Mouse (Mus musculus): Measurements from ENCODE around the gene Tcaim. TPM values are rescaled to one million over a fixed set of nuclear protein-coding genes. Genes with fewer than 3 reads are reported as not detected.
A peak's percentile ranks its signal among the peaks of the same experiment; 100 is the strongest.

Tcaim gene
- 1.5 and 2.6 TPM in 2 replicates for polyA plus RNA-seq (2011; ENCODE audit: insufficient read depth, insufficient read length, low replicate concordance, missing spikeins)

- TF ChIP-seq POLR2A (IDR thresholded peaks at IDR 0.05; ENCODE audit: borderline replicate concordance, control insufficient read depth, low read depth, low read length) (peak; percentile 44; the same call in 1 of the 2 replicates), CTCF (IDR thresholded peaks at IDR 0.05; ENCODE audit: control insufficient read depth, insufficient read depth, low read length) (no peak)
- H3K4me3 ChIP-seq (replicated peaks; ENCODE audit: control insufficient read depth, low read depth, low read length), result peak within 1 kb of the TSS; percentile 92
- WGBS, result 7% methylated on average over 42 of the region's 42 CpGs
These were observed at the start of gene Tcaim for GRCm38 (mm10) chr9:122805053-122805844. TSS of gene Tcaim (plus strand) at chr9:122805539.

GRCm38 (mm10) chr9:122757614-122758013 lies 47.7 kb upstream of the Tcaim start:
- H3K4me1 ChIP-seq (ENCODE audit: control insufficient read depth, insufficient read depth, low read length), result no peaks in the 10 kb centered on the region
- H3K27ac ChIP-seq (ENCODE audit: control insufficient read depth, insufficient read depth, low read depth, low read length, poor library complexity), result no peak overlapping the region
- no peak overlapping the region for H3K4me3 ChIP-seq (replicated peaks; ENCODE audit: control insufficient read depth, low read depth, low read length)
- WGBS, result 53% methylated on average over 2 of the region's 2 CpGs
- TF ChIP-seq CTCF (IDR thresholded peaks at IDR 0.05; ENCODE audit: control insufficient read depth, insufficient read depth, low read length) (no peak), POLR2A (IDR thresholded peaks at IDR 0.05; ENCODE audit: borderline replicate concordance, control insufficient read depth, low read depth, low read length) (no peak)

More at GRCm38 (mm10) chr9:122805053-122805844, at the start of gene Tcaim:
- Histone ChIP-seq H3K4me1 (ENCODE audit: control insufficient read depth, insufficient read depth, low read length) (no peaks in the 10 kb centered on the region), H3K27ac (ENCODE audit: control insufficient read depth, insufficient read depth, low read depth, low read length, poor library complexity) (peak within 1 kb of the TSS; percentile 91)

GRCm38 (mm10) chr9:122760111-122760510 lies 45.2 kb upstream of the Tcaim start:
- Histone ChIP-seq H3K27ac (ENCODE audit: control insufficient read depth, insufficient read depth, low read depth, low read length, poor library complexity) (no peak overlapping the region), H3K4me3 (replicated peaks; ENCODE audit: control insufficient read depth, low read depth, low read length) (no peak overlapping the region), H3K4me1 (ENCODE audit: control insufficient read depth, insufficient read depth, low read length) (no peaks in the 10 kb centered on the region)
- TF ChIP-seq CTCF (IDR thresholded peaks at IDR 0.05; ENCODE audit: control insufficient read depth, insufficient read depth, low read length) (no peak), POLR2A (IDR thresholded peaks at IDR 0.05; ENCODE audit: borderline replicate concordance, control insufficient read depth, low read depth, low read length) (no peak)

- Histone ChIP-seq H3K4me1 (ENCODE audit: control insufficient read depth, insufficient read depth, low read length) (no peaks in the 10 kb centered on the region), H3K4me3 (replicated peaks; ENCODE audit: control insufficient read depth, low read depth, low read length) (no peak overlapping the region), H3K27ac (ENCODE audit: control insufficient read depth, insufficient read depth, low read depth, low read length, poor library complexity) (no peak overlapping the region)
- 35% methylated on average over 5 of the region's 5 CpGs for WGBS
- TF ChIP-seq POLR2A (IDR thresholded peaks at IDR 0.05; ENCODE audit: borderline replicate concordance, control insufficient read depth, low read depth, low read length) (no peak), CTCF (IDR thresholded peaks at IDR 0.05; ENCODE audit: control insufficient read depth, insufficient read depth, low read length) (no peak)
These were observed 20.1 kb upstream of the Tcaim start for GRCm38 (mm10) chr9:122785231-122785630.

- Histone ChIP-seq H3K27ac (ENCODE audit: control insufficient read depth, insufficient read depth, low read depth, low read length, poor library complexity) (no peak overlapping the region), H3K4me1 (ENCODE audit: control insufficient read depth, insufficient read depth, low read length) (no peaks in the 10 kb centered on the region), H3K4me3 (replicated peaks; ENCODE audit: control insufficient read depth, low read depth, low read length) (no peak overlapping the region)
- no peak for TF ChIP-seq POLR2A (IDR thresholded peaks at IDR 0.05; ENCODE audit: borderline replicate concordance, control insufficient read depth, low read depth, low read length)
- TF ChIP-seq CTCF (IDR thresholded peaks at IDR 0.05; ENCODE audit: control insufficient read depth, insufficient read depth, low read length), result no peak
- 78% methylated on average over 1 of the region's 1 CpGs for WGBS
These were observed 18.8 kb upstream of the Tcaim start for GRCm38 (mm10) chr9:122786534-122786933.

GRCm38 (mm10) chr9:122805845-122806341 lies 554 bp downstream of the Tcaim start:
- H3K27ac ChIP-seq (ENCODE audit: control insufficient read depth, insufficient read depth, low read depth, low read length, poor library complexity), result peak overlapping the region; percentile 91
- H3K4me1 ChIP-seq (ENCODE audit: control insufficient read depth, insufficient read depth, low read length), result no peaks in the 10 kb centered on the region
- TF ChIP-seq CTCF (IDR thresholded peaks at IDR 0.05; ENCODE audit: control insufficient read depth, insufficient read depth, low read length) (no peak), POLR2A (IDR thresholded peaks at IDR 0.05; ENCODE audit: borderline replicate concordance, control insufficient read depth, low read depth, low read length) (no peak)
- H3K4me3 ChIP-seq (replicated peaks; ENCODE audit: control insufficient read depth, low read depth, low read length), result peak overlapping the region; percentile 92
- 19% methylated on average over 10 of the region's 10 CpGs for WGBS

GRCm38 (mm10) chr9:122807186-122807585 lies 1.8 kb downstream of the Tcaim start:
- Histone ChIP-seq H3K4me1 (ENCODE audit: control insufficient read depth, insufficient read depth, low read length) (no peaks in the 10 kb centered on the region), H3K27ac (ENCODE audit: control insufficient read depth, insufficient read depth, low read depth, low read length, poor library complexity) (no peak overlapping the region), H3K4me3 (replicated peaks; ENCODE audit: control insufficient read depth, low read depth, low read length) (no peak overlapping the region)
- 86% methylated on average over 2 of the region's 2 CpGs for WGBS
- TF ChIP-seq POLR2A (IDR thresholded peaks at IDR 0.05; ENCODE audit: borderline replicate concordance, control insufficient read depth, low read depth, low read length) (no peak), CTCF (IDR thresholded peaks at IDR 0.05; ENCODE audit: control insufficient read depth, insufficient read depth, low read length) (no peak)

GRCm38 (mm10) chr9:122810212-122810611 lies 4.9 kb downstream of the Tcaim start:
- 80% methylated on average over 3 of the region's 3 CpGs for WGBS
- Histone ChIP-seq H3K4me3 (replicated peaks; ENCODE audit: control insufficient read depth, low read depth, low read length) (no peak overlapping the region), H3K4me1 (ENCODE audit: control insufficient read depth, insufficient read depth, low read length) (no peaks in the 10 kb centered on the region), H3K27ac (ENCODE audit: control insufficient read depth, insufficient read depth, low read depth, low read length, poor library complexity) (no peak overlapping the region)
- TF ChIP-seq CTCF (IDR thresholded peaks at IDR 0.05; ENCODE audit: control insufficient read depth, insufficient read depth, low read length), result no peak
- TF ChIP-seq POLR2A (IDR thresholded peaks at IDR 0.05; ENCODE audit: borderline replicate concordance, control insufficient read depth, low read depth, low read length), result no peak

All from bone marrow, adult 2 months (tissue).